Mouse (Mus musculus) ES-Bruce4 (cell line): ENCODE results near the gene Olfr199. TPM values are rescaled to one million over a fixed set of nuclear protein-coding genes. Genes with fewer than 3 reads are reported as not detected.
"Not testable (repeated sequence)": the region's sequence is repeated elsewhere in the genome, so short reads cannot be mapped to it uniquely, and the experiment has no call there.

Source experiments
- H3K27ac ChIP-seq: 2 replicates; pipeline ENCODE4 v1.5.1; 2012; ENCODE audit warnings: low read length, inconsistent platforms; ENCODE audit not compliant: insufficient read depth
- H3K27me3 ChIP-seq: 2 replicates; pipeline ENCODE4 v1.6.1; 2012; ENCODE audit warnings: mild to moderate bottlenecking, low read length, inconsistent platforms; ENCODE audit not compliant: control insufficient read depth, poor library complexity, insufficient read depth, severe bottlenecking
- H3K36me3 ChIP-seq: 2 replicates; pipeline ENCODE4 v1.6.1; 2012; ENCODE audit warnings: inconsistent platforms, mild to moderate bottlenecking, low read length, moderate library complexity; ENCODE audit not compliant: control insufficient read depth, poor library complexity, insufficient read depth, severe bottlenecking
- H3K4me1 ChIP-seq: one replicate; pipeline ENCODE4 v1.8.1; 2011; ENCODE audit warnings: low read length; ENCODE audit not compliant: control insufficient read depth, insufficient read depth
- H3K4me3 ChIP-seq: 2 replicates; pipeline ENCODE4 v1.5.1; 2011; ENCODE audit warnings: low read depth, mild to moderate bottlenecking, low read length
- H3K9ac ChIP-seq: 2 replicates; pipeline ENCODE4 v1.6.1; 2012; ENCODE audit warnings: low read depth, mild to moderate bottlenecking, inconsistent platforms; ENCODE audit not compliant: poor library complexity, severe bottlenecking
- H3K9me3 ChIP-seq: replicated peaks from 2 replicates; pipeline ENCODE4 v1.6.1; 2012; ENCODE audit warnings: mild to moderate bottlenecking, low read length, inconsistent platforms; ENCODE audit not compliant: control insufficient read depth, poor library complexity, insufficient read depth, severe bottlenecking
- CTCF ChIP-seq: IDR thresholded peaks from one replicate; pipeline ENCODE4 v1.8.1; 2011; ENCODE audit warnings: low read depth, low read length
- EP300 ChIP-seq: IDR thresholded peaks from 2 replicates; pipeline ENCODE4 v1.6.1; 2011; ENCODE audit warnings: low read depth, low read length; ENCODE audit not compliant: insufficient read depth
- POLR2A ChIP-seq: IDR thresholded peaks from one replicate; pipeline ENCODE4 v1.8.1; 2011; ENCODE audit warnings: low read length; ENCODE audit not compliant: insufficient read depth
- polyA plus RNA-seq: library from polyadenylated mRNA; stranded (reverse); fragments of >200 nt; gene quantifications from 2 replicates; pipeline ENCODE4 v1.2.4, GENCODE M21; 2011; ENCODE audit warnings: low read depth; ENCODE audit not compliant: missing spikeins, insufficient read depth, insufficient read length

Gene Olfr199
- not detected in 2 replicates for polyA plus RNA-seq

DNA sequence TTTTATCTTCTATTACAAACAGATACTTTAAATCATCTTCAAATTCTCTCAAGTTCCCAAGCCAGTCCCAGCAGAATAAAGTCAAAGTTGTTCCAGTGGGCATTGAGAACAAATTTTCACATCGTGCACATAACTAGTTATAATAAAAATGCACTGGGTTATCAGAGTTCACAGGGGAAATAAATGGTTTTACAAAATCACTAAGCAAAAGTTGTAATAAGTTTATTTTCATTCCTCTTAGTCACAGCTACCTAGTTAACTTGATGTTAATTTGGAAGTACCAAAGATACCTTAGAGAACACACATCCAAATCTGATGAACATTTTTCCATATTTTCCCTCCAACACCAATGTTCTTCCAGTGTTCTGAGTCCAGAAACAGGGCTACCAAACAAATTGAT lies at the start of gene Olfr199:
Gene Olfr199, minus strand, starts transcription at position 101 of the 400 bp plus-strand sequence.
- H3K27me3 ChIP-seq, H3K9ac ChIP-seq, H3K9me3 ChIP-seq, H3K36me3 ChIP-seq, H3K4me3 ChIP-seq, H3K27ac ChIP-seq, H3K4me1 ChIP-seq: not testable (repeated sequence)

- H3K27ac ChIP-seq, H3K9ac ChIP-seq: not testable (repeated sequence)
Observed at GRCm38 (mm10) chr16:59269097-59269496, 49.5 kb upstream of the Olfr199 start.

DNA sequence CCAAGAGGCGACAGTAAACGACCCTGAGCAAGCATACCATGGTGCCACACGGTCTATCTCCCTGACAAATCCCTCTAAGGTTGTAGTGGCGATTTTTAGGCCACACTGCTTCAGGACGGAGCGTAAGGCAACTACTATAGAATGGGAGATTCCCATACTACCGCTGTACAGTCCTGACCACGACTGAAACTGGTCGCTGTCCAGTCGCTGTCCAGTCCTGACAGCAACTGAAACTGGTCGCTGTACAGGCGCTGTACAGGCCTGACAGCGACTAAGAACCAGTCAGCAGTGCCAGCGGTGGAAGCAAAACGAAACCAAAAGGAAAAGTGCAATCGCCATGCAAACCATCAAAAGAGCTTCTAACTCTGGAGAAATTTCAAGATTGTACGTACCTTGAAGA lies 30.1 kb upstream of the Olfr199 start:
- Histone ChIP-seq H3K9me3 (0 out of 2 replicates have a peak, but pooled peaks cover 3% of the 10 kb centered on the region), H3K9ac (no peak overlapping the region), H3K4me1 (no peaks in the 10 kb centered on the region), H3K4me3 (no peak overlapping the region), H3K36me3 (no peaks in the 10 kb centered on the region), H3K27me3 (no peaks in the 10 kb centered on the region), H3K27ac (no peak overlapping the region)
- TF ChIP-seq EP300 (no peak), CTCF (no peak), POLR2A (no peak)

More at GRCm38 (mm10) chr16:59269097-59269496, 49.5 kb upstream of the Olfr199 start:
- H3K36me3 ChIP-seq, H3K9me3 ChIP-seq, H3K4me3 ChIP-seq, H3K4me1 ChIP-seq, H3K27me3 ChIP-seq: not testable (repeated sequence)

DNA sequence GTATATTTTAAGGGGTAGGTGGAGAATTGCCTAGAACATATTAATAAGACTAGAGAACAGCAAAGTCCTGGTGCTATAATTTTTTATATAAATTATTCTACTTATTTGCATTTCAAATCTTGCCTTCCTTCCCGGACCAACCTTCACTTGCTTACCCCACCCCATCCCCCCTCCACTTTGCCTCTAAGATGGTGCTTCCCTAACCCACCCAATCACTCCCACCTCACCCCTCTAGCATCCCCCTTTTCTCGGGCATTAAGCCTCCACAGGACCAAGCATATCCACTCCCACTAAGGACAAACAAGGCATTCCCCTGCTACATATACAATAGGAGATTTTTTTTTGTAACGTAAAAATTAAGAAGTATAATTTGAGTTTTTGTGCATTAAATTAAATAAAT lies 1.7 kb downstream of the Olfr199 start:
- H3K27ac ChIP-seq, H3K4me1 ChIP-seq, H3K9me3 ChIP-seq, H3K27me3 ChIP-seq, H3K36me3 ChIP-seq, H3K4me3 ChIP-seq, H3K9ac ChIP-seq: not testable (repeated sequence)

DNA sequence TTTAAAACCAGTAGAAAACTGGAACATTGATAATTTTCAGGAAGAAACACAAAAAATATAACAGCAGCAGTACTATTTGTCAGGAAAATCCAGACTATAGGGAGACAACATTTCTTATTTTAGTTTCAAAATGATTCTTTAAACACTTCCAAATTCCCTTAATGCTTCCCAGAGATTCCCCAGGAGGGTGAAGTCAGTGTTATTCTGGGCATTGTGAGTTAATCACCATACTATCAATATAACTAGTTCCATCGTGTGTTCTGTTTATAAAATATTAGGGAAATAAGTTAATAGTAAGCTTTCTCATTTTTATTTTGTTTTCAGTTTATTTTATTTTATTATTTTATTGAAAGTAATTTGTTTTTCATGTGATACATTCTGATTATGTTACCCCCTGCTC lies 16.1 kb downstream of the Olfr199 start, which contains the start of gene Olfr198:
Gene Olfr198, minus strand, starts transcription at position 101 of the 400 bp plus-strand sequence.
- H3K9me3 ChIP-seq, H3K36me3 ChIP-seq, H3K27me3 ChIP-seq, H3K4me1 ChIP-seq, H3K27ac ChIP-seq, H3K4me3 ChIP-seq, H3K9ac ChIP-seq: not testable (repeated sequence)

GRCm38 (mm10) chr16:59170354-59170753 lies 49.2 kb downstream of the Olfr199 start, which contains the start of gene Olfr196:
TSS of gene Olfr196 (minus strand) at chr16:59170454.
- no peaks in the 10 kb centered on the region for H3K4me1 ChIP-seq
- H3K27me3 ChIP-seq, result no peaks in the 10 kb centered on the region
- H3K27ac ChIP-seq, result no peak within 1 kb of the TSS
- no peaks in the 10 kb centered on the region for H3K9me3 ChIP-seq
- no peak within 1 kb of the TSS for H3K4me3 ChIP-seq
- TF ChIP-seq CTCF (no peak), POLR2A (no peak), EP300 (no peak)
- no peak within 1 kb of the TSS for H3K9ac ChIP-seq
- H3K36me3 ChIP-seq, result no peaks in the 10 kb centered on the region

Other genes with a start within 250 kb of the Olfr199 start
- gene Olfr183, start 224.4 kb downstream of the Olfr199 start, polyA plus RNA-seq, result not detected in 2 replicates
- not detected in 2 replicates for gene Olfr186, start 189.5 kb downstream of the Olfr199 start, polyA plus RNA-seq
- not detected in 2 replicates for gene Olfr187, start 180.0 kb downstream of the Olfr199 start, polyA plus RNA-seq
- not detected in 2 replicates for gene Olfr190, start 141.8 kb downstream of the Olfr199 start, polyA plus RNA-seq
- gene Olfr191, start 129.9 kb downstream of the Olfr199 start, polyA plus RNA-seq, result not detected in 2 replicates
- not detected in 2 replicates for gene Olfr193, start 107.9 kb downstream of the Olfr199 start, polyA plus RNA-seq
- gene Olfr194, start 98.7 kb downstream of the Olfr199 start, polyA plus RNA-seq, result not detected in 2 replicates
- gene Olfr195, start 72.7 kb downstream of the Olfr199 start, polyA plus RNA-seq, result not detected in 2 replicates
- not detected in 2 replicates for gene Olfr196, start 49.3 kb downstream of the Olfr199 start, polyA plus RNA-seq
- gene Olfr198, start 16.2 kb downstream of the Olfr199 start, polyA plus RNA-seq, result not detected in 2 replicates
- not detected in 2 replicates for gene Olfr201, start 52.9 kb upstream of the Olfr199 start, polyA plus RNA-seq
- not detected in 2 replicates for gene Olfr202, start 67.0 kb upstream of the Olfr199 start, polyA plus RNA-seq
- gene Olfr203, start 79.1 kb upstream of the Olfr199 start, polyA plus RNA-seq, result not detected in 2 replicates
- not detected in 2 replicates for gene Olfr204, start 98.5 kb upstream of the Olfr199 start, polyA plus RNA-seq
- not detected in 2 replicates for gene Olfr205, start 111.4 kb upstream of the Olfr199 start, polyA plus RNA-seq
- not detected in 2 replicates for gene Olfr206, start 129.5 kb upstream of the Olfr199 start, polyA plus RNA-seq
- gene Olfr209, start 144.2 kb upstream of the Olfr199 start, polyA plus RNA-seq, result not detected in 2 replicates
- not detected in 2 replicates for gene Gabrr3, start 187.6 kb upstream of the Olfr199 start, polyA plus RNA-seq